Mouse (Mus musculus) CH12.LX (cell line): ENCODE measurements around the gene Ssbp3. TPM values are rescaled to one million over a fixed set of nuclear protein-coding genes. Genes with fewer than 3 reads are reported as not detected.

Experiments
- DNase-seq: peaks from one replicate; pipeline ENCODE4 v3.0.0-alpha.2; 2013; ENCODE audit errors: extremely low read depth
- H3K27ac ChIP-seq: 2 replicates; pipeline ENCODE4 v1.5.1; 2012; ENCODE audit warnings: low read depth, mild to moderate bottlenecking, control low read depth, moderate library complexity; ENCODE audit not compliant: insufficient read depth
- H3K27me3 ChIP-seq: replicated peaks from 2 replicates; pipeline ENCODE3; 2012; ENCODE audit warnings: inconsistent platforms
- H3K36me3 ChIP-seq, 2 experiments: replicated peaks in 1 of 2; 2 replicates each; pipeline versions ENCODE3 to v1.6.1; 2012; ENCODE audit warnings: inconsistent platforms in 1 of 2, low read length in 1 of 2, mild to moderate bottlenecking in 1 of 2, mixed read lengths in 1 of 2, moderate library complexity in 1 of 2; ENCODE audit not compliant: control insufficient read depth in 1 of 2, insufficient read depth in 1 of 2
- H3K4me1 ChIP-seq, 2 experiments: 2 replicates each; pipeline ENCODE4 v1.6.1; 2012; ENCODE audit warnings: inconsistent platforms in 1 of 2, moderate library complexity in 1 of 2; ENCODE audit not compliant: insufficient read depth in 2 of 2, control insufficient read depth in 1 of 2
- H3K4me2 ChIP-seq: 2 replicates; pipeline ENCODE4 v1.6.1; 2012; ENCODE audit warnings: low read depth, mild to moderate bottlenecking, control low read depth; ENCODE audit not compliant: poor library complexity, insufficient read depth, severe bottlenecking
- H3K4me3 ChIP-seq, 3 experiments: fragments of 150-350 bp in 1 of 3; sonication (generic) in 1 of 3; replicated peaks in 1 of 3; 2 replicates each; pipeline versions ENCODE3 to v1.5.1; 2011 to 2012; ENCODE audit warnings: low read depth in 2 of 3, low read length in 2 of 3, mild to moderate bottlenecking in 2 of 3, moderate library complexity in 2 of 3, control low read depth in 1 of 3, improper control_type of control experiment in 1 of 3, inconsistent platforms in 1 of 3, mixed read lengths in 1 of 3; ENCODE audit not compliant: poor library complexity in 1 of 3
- H3K79me2 ChIP-seq: replicated peaks from 2 replicates; pipeline ENCODE4 v1.6.1; 2012; ENCODE audit warnings: mild to moderate bottlenecking, moderate library complexity; ENCODE audit not compliant: control insufficient read depth, poor library complexity, insufficient read depth, severe bottlenecking; ENCODE audit errors: extremely low read depth
- H3K9ac ChIP-seq: 2 replicates; pipeline ENCODE4 v1.6.1; 2012; ENCODE audit warnings: low read depth, mild to moderate bottlenecking, control low read depth, moderate library complexity; ENCODE audit not compliant: insufficient read depth
- H3K9me3 ChIP-seq: replicated peaks from 2 replicates; pipeline ENCODE3; 2012; ENCODE audit warnings: low read length, inconsistent platforms, mixed read lengths
- CHD1 ChIP-seq: IDR thresholded peaks from 2 replicates; pipeline ENCODE4 v1.6.1; 2012; ENCODE audit warnings: low read depth, low read length, improper control_type of control experiment, inconsistent platforms
- CHD2 ChIP-seq: IDR thresholded peaks from 2 replicates; pipeline ENCODE4 v1.6.1; 2011; ENCODE audit warnings: low read length, improper control_type of control experiment
- EP300 ChIP-seq: IDR thresholded peaks from 2 replicates; pipeline ENCODE4 v1.6.1; 2011; ENCODE audit warnings: low read length, improper control_type of control experiment
- GABPA ChIP-seq: IDR thresholded peaks from 2 replicates; pipeline ENCODE4 v1.6.1; 2012; ENCODE audit warnings: low read depth, low read length, improper control_type of control experiment, inconsistent platforms; ENCODE audit not compliant: insufficient replicate concordance
- HCFC1 ChIP-seq: IDR thresholded peaks from 2 replicates; pipeline ENCODE4 v1.6.1; 2012; ENCODE audit warnings: low read depth, mild to moderate bottlenecking, inconsistent platforms, low read length, improper control_type of control experiment
- IRF4 ChIP-seq: IDR thresholded peaks from 2 replicates; pipeline ENCODE4 v1.6.1; 2014; ENCODE audit warnings: low read depth, mild to moderate bottlenecking, inconsistent platforms, low read length, improper control_type of control experiment
- JUN ChIP-seq: IDR thresholded peaks from 2 replicates; pipeline ENCODE4 v1.6.1; 2011; ENCODE audit warnings: low read depth, mild to moderate bottlenecking, low read length, improper control_type of control experiment, moderate library complexity; ENCODE audit not compliant: insufficient read depth
- JUND ChIP-seq: conservative IDR thresholded peaks from 2 replicates; pipeline ENCODE4 v1.6.1; 2011; ENCODE audit warnings: low read depth, low read length, improper control_type of control experiment
- MAZ ChIP-seq: IDR thresholded peaks from 2 replicates; pipeline ENCODE4 v1.6.1; 2012; ENCODE audit warnings: low read depth, mild to moderate bottlenecking, inconsistent platforms, low read length, improper control_type of control experiment, moderate library complexity
- MEF2A ChIP-seq: IDR thresholded peaks from 2 replicates; pipeline ENCODE4 v1.6.1; 2014; ENCODE audit warnings: low read depth, mild to moderate bottlenecking, inconsistent platforms, low read length, improper control_type of control experiment, borderline replicate concordance
- MXI1 ChIP-seq: IDR thresholded peaks from 2 replicates; pipeline ENCODE4 v1.6.1; 2011; ENCODE audit warnings: mild to moderate bottlenecking, low read depth, low read length, improper control_type of control experiment
- MYC ChIP-seq: IDR thresholded peaks from 2 replicates; pipeline ENCODE4 v1.6.1; 2011; ENCODE audit warnings: low read depth, mild to moderate bottlenecking, improper control_type of control experiment, low read length
- NRF1 ChIP-seq: IDR thresholded peaks from 2 replicates; pipeline ENCODE4 v1.6.1; 2014; ENCODE audit warnings: low read depth, mild to moderate bottlenecking, inconsistent platforms, low read length, improper control_type of control experiment, moderate library complexity
- POLR2A ChIP-seq: IDR thresholded peaks from 2 replicates; pipeline ENCODE4 v1.6.1; 2011; ENCODE audit warnings: low read depth, mild to moderate bottlenecking, improper control_type of control experiment, low read length
- USF2 ChIP-seq: conservative IDR thresholded peaks from 2 replicates; pipeline ENCODE4 v1.6.1; 2011; ENCODE audit warnings: low read depth, low read length, improper control_type of control experiment
- ZMIZ1 ChIP-seq: IDR thresholded peaks from 2 replicates; pipeline ENCODE4 v1.6.1; 2012; ENCODE audit warnings: low read depth, mild to moderate bottlenecking, inconsistent platforms, low read length, improper control_type of control experiment
- dilution Hi-C: fragments of 300-500 bp; cut with MboI; formaldehyde crosslinking; loops from 2 replicates; pipeline ENCODE4 v1.14.3; 2020; ENCODE audit warnings: low sequenced_read_pairs; ENCODE audit not compliant: extremely low pct_unique_long_range_greater_than_20kb, extremely low pct_ligation_motif_present
- in situ Hi-C: fragments of 300-500 bp; cut with MboI; formaldehyde crosslinking; loops from 3 replicates; pipeline ENCODE4 v1.14.3; 2019; ENCODE audit warnings: low sequenced_read_pairs, low pct_ligation_motif_present, low pct_unique_long_range_greater_than_20kb, mixed read lengths
- polyA plus RNA-seq: library from polyadenylated mRNA; unstranded; fragments of >175 nt; gene quantifications from 2 replicates; pipeline ENCODE4 v1.2.1, GENCODE M21; 2012; ENCODE audit warnings: low read depth; ENCODE audit not compliant: insufficient read length
- total RNA-seq, 2 experiments: library from RNA; depleted of rRNA; stranded (reverse); fragments of 300-350 nt in 1 of 2; fragments of >200 nt in 1 of 2; gene quantifications; 2 replicates each; pipeline ENCODE4 v1.2.3; 2012 to 2014

Ssbp3 gene
- total and polyA plus RNA-seq, 3 experiments = 32.4 to 129 (median 76.5) TPM

DNA sequence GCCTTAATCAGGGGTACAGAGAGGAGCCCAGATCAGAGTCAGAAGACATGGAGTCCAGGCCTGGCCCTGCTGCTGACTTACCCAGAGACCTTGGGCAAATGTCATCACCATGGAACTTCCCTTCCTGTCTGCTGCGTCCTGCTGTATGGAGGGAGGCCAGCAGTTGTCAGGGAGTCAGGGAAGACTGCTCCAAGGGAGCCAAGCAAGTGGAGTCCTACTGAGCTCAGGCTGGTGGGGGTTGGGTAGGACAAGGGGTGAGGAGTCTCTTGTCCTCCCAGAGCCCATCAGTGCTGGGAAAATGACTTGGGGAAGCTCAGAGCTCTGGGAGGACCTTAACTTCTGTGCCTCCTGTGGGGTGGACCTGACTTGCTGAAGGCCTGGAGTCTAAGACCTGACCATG lies 173.8 kb downstream of the Ssbp3 start:
- no peaks in the 10 kb centered on the region for H3K27me3 ChIP-seq
- in situ Hi-C loops = no loop called here
- no peak overlapping the region for H3K9ac ChIP-seq
- no peaks in the 10 kb centered on the region for H3K9me3 ChIP-seq
- DNase-seq = no peak
- H3K36me3 ChIP-seq = peaks cover 5 to 48% of the 10 kb centered on the region in 2 experiments
- peaks cover 6 to 26% of the 10 kb centered on the region in 2 experiments; a peak in 3 of 4 replicates for H3K4me1 ChIP-seq
- dilution Hi-C loops = no loop called here
- H3K4me2 ChIP-seq = no peak overlapping the region
- H3K4me3 ChIP-seq = no peak overlapping the region
- no peaks in the 10 kb centered on the region for H3K79me2 ChIP-seq
- no peak overlapping the region for H3K27ac ChIP-seq
- TF ChIP-seq EP300 (no peak), CHD2 (no peak), CHD1 (no peak), GABPA (no peak), POLR2A (no peak), JUN (no peak), ZMIZ1 (no peak), MXI1 (no peak), IRF4 (no peak), HCFC1 (no peak), NRF1 (no peak), USF2 (no peak), JUND (no peak), MYC (no peak), MEF2A (no peak)

DNA sequence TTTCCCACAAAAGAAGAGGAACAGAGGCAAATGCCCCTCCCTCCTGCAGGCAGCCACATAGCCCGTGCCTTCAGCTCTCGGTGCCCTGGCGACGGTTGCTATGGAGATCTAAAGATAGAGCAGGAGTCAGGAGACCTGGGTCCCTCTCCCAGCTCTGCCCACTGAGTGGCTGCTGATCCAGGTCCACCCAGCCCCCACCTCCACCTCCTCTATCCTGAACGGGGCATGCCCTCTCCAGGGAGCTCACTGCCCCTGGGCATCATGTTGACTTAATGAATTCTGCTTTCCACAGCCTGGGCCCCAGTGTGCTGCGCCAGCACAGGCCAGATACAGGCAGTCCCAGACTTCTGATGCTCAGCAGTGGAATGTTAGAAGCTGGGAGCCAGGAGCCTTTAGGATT lies 174.4 kb downstream of the Ssbp3 start:
- peaks cover 6 to 23% of the 10 kb centered on the region in 2 experiments; a peak in 3 of 4 replicates for H3K4me1 ChIP-seq
- H3K79me2 ChIP-seq = no peaks in the 10 kb centered on the region
- TF ChIP-seq CHD1 (no peak), JUN (no peak), MAZ (no peak), MEF2A (no peak), JUND (no peak), IRF4 (no peak), NRF1 (no peak)
- TF ChIP-seq, all 38 proteins: peak for 0
- in situ Hi-C loops = no loop called here
- Histone ChIP-seq H3K9me3 (no peaks in the 10 kb centered on the region), H3K4me2 (no peak overlapping the region), H3K27ac (no peak overlapping the region), H3K4me3 (no peak overlapping the region), H3K27me3 (no peaks in the 10 kb centered on the region), H3K36me3 (peaks cover 5 to 48% of the 10 kb centered on the region in 2 experiments), H3K9ac (no peak overlapping the region)
- dilution Hi-C loops = no loop called here
- DNase-seq = no peak
